Mouse (Mus musculus): Measurements from ENCODE around the gene Gpc6. TPM values are rescaled to one million over a fixed set of nuclear protein-coding genes. Genes with fewer than 3 reads are reported as not detected.
A peak's percentile ranks its signal among the peaks of the same experiment; 100 is the strongest.

The Gpc6 gene
- total RNA-seq, 2 experiments from 2014 or later = 9.0 to 11.0 TPM

DNA sequence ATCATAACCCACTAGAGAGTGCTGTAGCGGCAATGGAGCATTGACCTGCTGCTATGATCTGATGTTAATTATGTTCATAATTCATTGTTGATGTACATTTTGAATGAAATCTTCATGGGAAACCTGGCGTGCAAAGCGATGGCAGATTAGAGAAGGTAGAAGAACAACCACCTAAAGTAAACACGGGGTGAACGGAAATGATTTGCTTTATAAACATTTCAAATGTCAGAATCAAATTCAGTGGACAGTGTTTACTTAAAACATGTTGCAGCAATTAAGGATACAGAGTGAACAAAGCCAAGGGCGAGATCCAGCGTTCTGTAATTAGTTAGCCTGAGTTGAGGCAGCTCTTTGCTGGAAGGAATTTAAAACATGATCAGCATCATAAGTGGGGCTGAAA, 426.2 kb downstream of the Gpc6 start:
- no peak for DNase-seq (ENCODE audit: low spot score in 2 of 2)

DNA sequence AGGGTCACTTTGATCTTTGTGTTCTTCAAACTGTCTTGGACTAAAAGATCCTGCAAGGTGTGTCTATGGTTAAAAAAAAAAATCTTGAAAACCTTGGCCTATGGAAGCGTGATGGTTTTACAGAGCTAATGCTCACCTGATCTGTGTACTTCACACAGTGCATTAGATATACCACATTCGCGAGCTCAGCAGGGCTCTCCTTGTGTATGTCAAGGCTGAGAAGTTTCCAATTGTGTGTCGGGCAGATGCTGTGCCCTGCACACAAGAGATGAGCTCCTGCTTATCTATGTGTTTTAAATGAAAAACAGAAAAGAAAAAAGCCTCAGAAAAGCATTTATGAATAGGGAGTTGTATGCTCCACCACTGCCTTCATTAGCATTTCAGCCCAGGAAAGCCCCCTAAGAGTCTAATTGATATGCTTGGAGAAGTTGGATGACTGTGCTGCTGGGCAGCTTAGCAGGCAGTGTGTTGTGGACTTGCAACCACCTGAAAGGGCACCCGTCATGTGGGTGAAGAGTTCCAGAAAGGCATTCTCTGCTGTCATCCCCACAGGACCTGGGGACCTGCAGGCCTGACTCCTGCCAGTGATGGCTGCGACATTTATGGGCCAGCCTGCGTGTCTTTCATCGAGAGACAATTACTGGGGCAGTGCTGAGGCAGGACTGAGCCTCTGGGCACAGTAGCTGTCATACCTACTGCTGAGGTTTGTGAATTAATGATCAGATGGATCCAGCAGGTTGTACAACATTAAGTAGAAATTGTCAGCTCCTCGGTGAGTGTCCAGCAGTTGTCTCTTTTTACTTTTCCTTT, 436.2 kb downstream of the Gpc6 start:
- DNase-seq (ENCODE audit: low spot score in 2 of 2) = no peak

DNA sequence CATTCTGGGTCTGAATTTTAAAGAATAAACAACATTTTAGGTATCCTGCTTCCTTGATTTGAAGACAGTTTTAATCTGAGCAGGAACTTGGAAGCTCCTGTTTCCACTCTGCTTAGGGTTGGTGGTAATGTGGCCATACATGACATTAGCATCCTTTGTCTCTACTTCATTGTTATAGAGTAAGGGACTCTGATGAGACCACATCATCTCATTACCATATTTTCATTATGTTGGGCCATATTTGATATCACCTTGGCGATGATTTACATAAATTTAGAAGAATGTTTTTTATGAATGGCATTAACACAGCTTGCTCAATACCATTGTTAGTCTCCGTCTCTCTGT, 436.8 kb downstream of the Gpc6 start:
- DNase-seq (ENCODE audit: low spot score in 2 of 2) = no peak

DNA sequence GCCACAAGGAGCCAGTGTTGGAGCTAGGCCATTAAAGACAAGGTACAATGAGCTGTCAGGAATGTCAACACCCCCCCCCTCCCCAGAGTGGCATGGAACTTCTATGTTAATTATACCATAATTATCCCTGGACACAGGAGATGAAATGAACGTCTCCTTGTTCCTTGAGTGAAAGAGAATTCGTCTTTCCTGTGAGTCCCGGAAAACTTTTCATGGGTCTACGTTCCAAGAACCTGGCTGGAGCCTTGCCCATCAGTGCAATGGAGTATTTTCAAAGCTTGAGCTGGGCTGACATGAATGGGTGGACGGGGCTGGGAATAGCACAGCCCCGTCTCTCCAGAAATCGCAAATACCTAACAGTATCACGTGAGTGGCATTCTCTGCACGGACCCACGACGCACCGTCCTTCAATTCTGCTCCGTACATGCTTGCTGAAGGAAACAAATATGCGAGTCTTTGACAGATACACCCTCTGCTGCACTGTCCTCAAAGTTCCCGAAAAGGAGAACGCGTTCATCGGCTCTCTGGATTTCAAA, 444.3 kb downstream of the Gpc6 start:
- DNase-seq (ENCODE audit: low spot score in 2 of 2) = no peak

DNA sequence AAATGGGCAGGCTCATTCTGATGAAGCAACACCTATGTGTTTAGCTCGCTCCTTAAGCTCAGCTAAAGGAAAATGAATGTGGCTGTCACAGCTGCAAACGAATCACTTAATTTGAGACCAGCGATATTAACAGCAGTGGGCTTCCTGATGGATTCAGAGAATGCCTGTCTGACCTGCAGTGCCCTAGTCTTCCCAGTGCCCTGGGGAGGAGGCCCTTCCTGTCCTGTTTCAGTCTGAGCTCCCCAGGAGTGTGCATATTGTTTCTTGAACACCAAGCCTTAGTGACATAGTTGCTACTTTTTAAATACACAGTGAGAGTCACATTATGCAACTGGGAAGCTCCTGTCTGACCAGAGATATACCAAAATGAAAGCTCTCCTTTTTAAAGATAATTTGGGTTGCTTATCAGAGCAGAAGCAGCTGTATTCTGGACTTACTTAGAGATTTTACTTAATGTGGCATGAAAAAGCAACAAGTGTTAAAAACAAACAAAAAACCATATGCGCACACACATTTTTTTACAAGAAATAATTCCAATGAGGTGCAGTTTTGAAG, 451.8 kb downstream of the Gpc6 start:
- DNase-seq (ENCODE audit: low spot score in 2 of 2) = no peak

DNA sequence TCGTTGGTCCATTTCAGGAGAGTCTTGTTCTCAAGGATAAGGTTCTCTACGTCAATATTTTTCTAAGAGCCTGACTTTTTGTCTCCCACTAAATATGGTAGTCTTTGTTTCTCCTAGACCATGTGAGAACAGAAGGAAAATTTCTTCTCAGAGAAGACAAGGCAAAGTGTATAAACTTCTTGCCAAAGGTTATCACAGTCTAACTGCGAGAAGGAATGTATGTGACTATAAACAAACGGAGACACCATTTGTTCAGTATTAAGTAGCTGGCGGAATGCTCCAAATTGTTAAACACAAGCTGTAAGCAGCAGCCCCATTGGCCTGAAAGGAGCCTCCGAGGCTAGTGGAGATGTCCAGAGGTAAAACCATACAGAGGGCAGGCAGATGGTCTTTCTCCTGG, 454.9 kb downstream of the Gpc6 start:
- DNase-seq (ENCODE audit: low spot score in 2 of 2) = no peak

DNA sequence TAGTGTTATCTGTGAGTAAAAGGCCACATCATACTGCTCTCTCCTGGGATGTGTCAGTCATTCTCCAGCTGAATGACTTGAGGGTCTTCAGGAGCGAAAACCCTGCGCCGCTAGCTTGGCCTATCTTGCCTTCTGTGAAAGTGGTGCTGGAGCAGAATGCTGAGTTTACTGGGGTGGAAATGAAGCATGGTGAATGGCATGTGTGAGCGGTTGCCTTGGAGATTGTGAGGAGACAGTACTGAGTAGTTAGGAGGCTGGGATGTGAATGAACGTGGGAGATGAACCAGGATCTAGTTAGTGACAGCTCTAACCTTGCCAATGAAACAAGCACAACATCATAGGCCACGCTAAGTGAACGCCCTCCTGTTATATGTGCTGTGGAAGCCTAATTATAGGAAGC, 458.1 kb downstream of the Gpc6 start:
- peak; percentile 13 to 28 for DNase-seq (ENCODE audit: low spot score in 2 of 2)

DNA sequence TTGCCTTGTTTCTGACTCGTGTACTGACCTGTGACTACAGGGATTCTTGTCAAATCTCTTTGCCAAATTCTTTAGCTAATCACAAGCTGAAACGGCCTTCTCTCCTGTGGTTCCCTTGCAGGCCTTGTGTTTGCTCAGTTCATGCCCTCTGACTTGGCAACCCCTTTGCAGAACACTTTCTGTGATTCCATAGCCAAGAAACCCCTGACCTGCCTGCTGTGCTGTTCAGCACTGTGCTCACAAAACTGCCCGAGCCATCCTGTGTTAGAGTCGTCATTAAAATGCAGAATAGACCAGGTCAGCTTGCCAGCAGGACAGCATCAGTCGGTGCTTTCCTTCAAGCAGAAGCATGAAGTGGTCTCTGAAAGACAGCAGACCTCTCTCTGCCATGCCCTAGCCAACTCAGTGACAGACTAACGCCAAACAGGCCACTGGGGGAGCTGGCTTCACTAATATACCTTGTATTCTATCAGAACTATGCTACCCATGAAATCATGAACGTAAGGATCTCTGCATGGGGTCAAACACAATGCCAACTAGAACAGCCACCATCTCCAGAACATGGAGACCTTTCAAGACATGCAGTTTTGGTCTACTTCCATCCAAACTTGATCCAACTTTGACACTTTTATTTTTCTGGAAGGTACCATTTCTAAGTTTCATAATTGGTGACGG, 459.1 kb downstream of the Gpc6 start:
- no peak for DNase-seq (ENCODE audit: low spot score in 2 of 2)

DNA sequence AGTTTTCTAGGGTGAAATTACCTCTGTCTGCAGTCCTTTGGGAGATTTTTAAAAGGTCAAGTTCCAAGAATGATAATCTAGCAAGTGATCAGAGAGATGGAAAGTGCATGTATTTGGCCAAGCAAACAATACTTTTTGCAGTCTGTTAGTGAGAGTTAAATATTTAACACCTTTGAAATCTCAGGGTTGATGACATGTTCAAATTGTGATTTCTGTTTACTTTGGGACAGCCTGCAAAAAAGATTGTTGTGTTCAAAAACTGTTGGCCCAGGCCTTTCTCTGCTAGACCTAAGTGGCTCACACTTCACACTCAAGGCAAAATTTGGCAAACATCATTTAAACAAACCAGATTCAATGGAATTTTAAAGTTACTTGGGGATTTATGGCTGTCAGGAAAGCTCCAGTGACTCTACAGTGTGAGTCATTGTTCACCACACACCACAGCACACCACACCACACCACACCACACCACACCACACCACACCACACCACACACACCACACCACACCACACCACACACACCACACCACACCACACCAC, 460.7 kb downstream of the Gpc6 start:
- DNase-seq (ENCODE audit: low spot score in 2 of 2) = no peak

DNA sequence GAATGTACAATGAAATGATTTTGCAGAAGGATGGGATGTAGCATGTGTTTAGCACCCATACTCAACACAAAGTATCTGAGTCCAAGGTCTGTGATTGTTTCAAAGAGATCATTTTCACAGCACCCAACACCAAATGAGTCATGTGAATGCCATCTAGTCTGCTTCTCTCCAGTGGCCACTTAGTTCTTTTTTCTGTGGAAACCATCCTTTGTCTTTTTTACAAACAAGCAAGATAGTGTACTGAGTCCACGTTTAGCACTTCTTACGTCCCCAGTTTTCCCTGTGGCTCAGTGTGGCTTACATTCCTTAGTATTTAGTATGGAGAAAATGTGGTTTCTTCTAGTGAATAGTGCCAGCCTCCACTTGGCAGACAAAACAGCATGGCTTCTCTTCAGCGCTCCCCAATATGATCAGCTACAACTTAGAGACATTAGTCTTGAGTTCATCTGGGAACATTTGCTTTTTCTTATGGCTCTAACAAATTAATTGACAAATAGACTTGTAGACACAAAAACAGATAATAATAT, 465.7 kb downstream of the Gpc6 start:
- DNase-seq (ENCODE audit: low spot score in 2 of 2) = no peak

DNA sequence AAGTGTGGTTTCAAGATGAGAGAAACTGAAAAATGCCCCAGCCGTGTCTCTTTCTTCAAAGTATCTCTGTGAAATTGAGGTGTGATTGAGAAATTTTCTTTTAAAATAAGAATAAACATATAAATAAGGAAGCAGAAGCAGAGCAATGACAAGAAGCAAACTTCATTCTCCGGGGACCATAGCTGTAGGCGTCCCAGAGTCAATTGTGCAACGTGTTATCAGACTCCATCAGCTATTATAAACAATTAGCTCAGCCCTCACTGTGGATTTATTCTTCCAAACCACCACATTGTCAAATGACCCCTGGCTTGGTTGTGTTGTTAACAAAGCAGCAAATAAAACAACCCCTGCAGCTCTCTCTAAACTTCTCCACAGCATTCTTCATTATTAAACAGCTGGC, 466.3 kb downstream of the Gpc6 start:
- no peak for DNase-seq (ENCODE audit: low spot score in 2 of 2)

DNA sequence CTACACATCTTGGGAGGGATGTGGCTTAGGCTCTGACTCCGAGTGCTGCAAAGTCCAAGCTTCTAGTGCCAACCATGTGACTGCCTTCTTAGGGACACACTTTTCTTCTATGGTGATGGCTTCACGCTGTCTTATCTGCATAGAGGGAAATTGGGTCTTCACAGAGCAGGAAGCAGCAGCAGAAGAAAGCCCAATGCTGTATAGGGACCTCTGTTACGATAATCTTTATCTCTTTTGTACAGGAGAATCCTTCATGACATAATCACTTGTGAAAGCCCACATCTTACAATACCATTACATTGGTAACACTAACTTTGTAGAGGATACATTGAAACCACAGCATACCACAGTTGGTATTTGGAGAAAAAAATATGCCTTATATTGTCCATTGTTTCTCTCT, 472.1 kb downstream of the Gpc6 start:
- no peak for DNase-seq (ENCODE audit: low spot score in 2 of 2)

DNA sequence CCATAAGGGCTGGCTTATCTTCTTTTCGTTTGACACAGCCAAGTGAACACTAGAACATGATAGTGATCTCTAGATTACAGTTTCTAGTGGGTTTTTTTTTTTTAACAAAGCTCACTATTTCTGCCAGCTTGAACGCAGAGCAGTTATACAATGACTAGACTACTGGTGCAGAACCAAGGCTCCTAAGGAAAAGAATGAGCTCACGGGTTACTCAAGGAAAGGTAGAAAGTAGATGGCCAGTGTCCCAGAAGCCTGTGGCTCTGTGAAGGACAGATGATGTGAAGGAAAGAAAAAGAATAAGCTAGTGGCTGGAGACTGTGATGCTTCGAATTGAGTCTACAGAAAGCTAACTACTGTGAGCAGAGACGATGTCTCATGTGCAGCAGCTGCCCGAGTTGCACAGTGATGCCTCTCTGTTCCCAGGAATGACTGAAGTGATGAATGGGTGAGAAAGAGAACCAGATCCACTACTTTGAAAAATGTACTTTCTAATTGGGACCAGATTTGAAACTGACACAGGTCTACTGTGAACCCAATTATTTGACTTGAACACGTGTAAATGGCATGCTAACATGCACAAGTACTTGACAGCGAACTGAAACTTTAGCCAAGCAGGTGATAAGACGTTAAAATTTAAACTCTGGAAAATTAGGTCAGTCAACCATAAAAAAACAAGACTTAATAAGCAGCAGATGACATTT, 482.9 kb downstream of the Gpc6 start:
- DNase-seq (ENCODE audit: low spot score in 2 of 2) = no peak

DNA sequence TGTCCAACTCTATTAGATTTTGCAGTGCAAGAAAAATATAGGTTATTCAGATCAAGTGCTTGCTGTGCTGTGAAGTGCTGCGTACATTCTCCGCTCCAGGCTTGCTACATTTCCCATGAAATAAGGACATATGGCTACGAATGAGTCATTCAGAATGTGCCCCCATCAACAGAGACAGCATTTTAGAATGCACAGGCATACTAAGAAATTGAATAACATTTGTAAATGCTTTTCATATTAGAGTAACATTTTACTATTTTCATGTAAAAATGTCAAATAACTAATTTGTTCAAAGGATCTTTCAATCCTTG, 483.4 kb downstream of the Gpc6 start:
- DNase-seq (ENCODE audit: low spot score in 2 of 2) = peak in 1 of 2 experiments; percentile 9

DNA sequence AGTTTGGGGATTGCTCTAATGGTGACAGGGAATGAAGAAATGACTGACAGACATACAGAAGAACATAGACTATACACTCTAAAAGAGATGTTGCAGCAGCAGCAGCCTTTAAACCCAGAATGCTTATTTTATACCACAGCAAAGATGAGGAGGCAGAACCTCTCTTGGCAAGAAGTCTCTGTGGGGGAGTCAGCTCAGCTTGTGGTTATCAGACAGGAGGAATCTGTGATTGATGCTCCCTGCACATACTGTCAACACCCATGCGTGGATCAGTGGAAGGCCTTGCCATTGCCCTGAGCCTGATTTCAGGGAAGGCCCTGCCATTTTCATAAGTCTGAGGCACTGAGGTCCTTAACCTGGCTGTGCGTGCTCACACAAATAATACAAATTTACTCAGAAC, 484.7 kb downstream of the Gpc6 start:
- peak; percentile 17 to 46 for DNase-seq (ENCODE audit: low spot score in 2 of 2)

DNA sequence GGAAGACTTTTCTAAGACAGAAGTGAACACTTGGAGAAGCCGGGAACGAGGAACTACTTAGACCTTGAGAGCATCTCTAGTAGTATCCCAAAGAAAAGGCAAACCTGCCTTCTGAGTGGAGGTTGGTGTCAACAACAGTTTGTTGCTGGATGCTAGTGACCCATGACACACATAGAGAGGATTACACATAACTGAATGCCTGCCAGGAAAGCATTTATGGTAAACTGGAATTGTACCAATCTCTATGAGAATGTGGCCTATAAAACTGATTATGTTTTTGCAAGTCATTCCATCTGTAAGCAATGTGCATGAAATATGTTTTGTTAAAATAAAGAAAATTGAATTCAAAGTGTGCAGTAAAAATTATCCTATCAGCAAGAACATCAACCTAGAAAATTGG, 485.4 kb downstream of the Gpc6 start:
- DNase-seq (ENCODE audit: low spot score in 2 of 2) = no peak

DNA sequence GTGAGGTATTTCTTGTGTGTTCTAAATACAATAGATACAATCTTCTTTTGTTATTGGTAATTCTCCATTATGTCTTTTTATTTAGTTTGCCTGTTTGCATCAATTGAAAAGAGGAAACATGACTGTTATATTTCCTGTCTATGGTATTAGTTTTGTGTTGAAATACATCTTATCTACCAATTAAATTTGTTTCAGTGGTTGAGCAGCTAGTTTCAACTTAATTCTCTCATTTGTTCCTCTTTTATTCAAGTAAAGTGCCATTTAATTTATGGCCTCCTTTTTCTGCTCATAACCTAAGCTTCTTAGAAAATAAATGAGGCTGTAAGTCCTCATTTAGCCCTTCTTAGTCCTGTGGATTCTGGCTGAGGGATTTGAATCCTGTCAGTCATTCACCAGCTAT, 489.9 kb downstream of the Gpc6 start:
- DNase-seq (ENCODE audit: low spot score in 2 of 2) = no peak

DNA sequence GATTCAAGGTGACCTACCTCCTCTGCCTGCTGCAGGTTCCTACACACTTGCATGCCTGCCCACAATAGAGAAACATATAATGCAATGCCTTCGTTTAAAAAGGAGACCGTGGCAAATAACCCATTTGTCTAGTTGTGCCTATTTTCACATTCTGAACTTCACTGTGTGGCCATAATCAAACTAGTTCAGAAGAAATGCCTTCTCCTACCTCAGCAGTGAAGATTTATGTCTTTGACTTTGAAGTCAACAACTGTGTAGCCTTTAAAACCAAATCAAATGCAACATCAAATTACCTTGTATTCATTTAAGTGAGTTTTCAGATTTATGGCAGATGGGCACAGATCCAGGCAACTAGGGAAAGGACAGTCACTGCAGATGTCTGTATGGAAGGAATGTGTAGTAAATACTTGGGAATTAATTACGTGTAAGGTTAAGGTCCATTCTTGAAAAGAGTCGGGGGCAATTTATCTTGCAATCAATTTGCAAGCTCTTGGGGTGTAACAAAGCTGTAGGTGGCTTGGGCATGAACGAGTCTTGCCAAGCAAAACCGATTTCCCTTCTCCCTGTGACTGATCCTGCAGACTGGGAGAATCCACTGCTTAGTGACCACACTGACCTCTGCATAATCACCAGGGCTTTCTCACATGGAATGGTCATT, 494.6 kb downstream of the Gpc6 start:
- DNase-seq (ENCODE audit: low spot score in 2 of 2) = no peak

DNA sequence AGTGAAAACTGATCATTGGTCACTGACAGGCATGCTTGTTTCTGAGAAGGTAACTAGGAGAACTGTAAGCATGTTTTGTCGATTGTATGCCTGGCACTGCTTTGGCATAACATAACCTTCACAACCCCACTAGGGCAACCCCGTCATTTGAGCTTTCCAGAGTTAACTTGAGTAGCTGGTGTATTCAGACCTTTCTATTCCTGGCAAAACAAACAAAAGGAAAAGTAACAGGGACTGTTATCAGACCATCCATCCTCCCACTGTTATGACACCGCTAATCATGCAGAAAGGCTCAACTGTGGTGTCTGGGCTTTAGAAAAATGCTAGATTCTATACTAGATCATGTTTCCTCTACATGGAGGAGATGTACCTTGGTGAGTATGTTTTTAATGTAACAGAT, 496.1 kb downstream of the Gpc6 start:
- DNase-seq (ENCODE audit: low spot score in 2 of 2) = no peak

DNA sequence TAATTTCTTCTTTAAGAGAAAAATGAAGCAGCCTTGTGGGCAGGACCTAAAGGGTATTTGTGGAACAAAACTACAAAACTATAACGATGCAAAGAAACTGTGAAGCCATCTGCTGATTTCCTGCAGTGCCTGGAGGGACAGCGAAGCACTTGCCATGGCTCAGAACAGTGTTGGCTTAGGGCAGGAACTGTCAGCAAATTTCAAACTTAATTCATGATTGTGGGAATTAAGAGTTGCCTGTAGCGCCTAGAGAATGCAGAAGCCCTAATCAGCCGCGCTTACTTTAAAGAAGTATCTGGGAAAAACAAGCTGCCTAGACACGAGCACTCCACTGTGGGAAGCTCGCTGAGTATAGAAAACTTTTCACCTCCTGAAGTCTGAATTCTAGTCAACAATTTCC, 501.0 kb downstream of the Gpc6 start:
- DNase-seq (ENCODE audit: low spot score in 2 of 2) = no peak

DNA sequence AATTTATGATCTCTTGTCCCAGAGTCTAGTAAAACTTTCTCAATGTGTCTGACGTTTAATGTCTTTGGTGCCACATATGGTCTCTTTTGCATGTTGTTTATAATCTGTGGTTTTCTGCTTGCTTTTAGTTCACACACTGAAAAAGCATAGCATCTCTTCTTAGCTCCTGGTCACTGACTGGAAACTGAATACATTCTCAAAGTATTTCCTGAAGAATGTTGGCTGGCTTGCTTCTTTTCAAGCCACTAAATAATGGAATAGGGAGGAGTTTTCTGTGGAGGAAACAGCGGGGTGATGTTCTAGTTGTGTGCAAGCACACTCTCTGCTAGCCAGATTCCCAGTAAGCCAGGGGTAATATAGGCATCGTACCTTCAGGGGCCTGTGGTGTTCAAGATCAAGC, 502.7 kb downstream of the Gpc6 start:
- no peak for DNase-seq (ENCODE audit: low spot score in 2 of 2)
